Mouse (Mus musculus): ENCODE results near the gene 6330409D20Rik.

Gene 6330409D20Rik

GRCm38 (mm10) chr2:32740916-32741272 lies at the start of gene 6330409D20Rik:
TSS of gene 6330409D20Rik (minus strand) at chr2:32741016.
- in situ Hi-C loops (cut with MboI; ENCODE audit: low sequenced_read_pairs), result no loop called here

GRCm38 (mm10) chr2:32788581-32788980 lies 47.8 kb upstream of the 6330409D20Rik start:
- in situ Hi-C loops (cut with MboI; ENCODE audit: low sequenced_read_pairs), result loop anchor here (10.0 kb wide), 1 partner anchor 66 kb away; no protein-coding TSS in a partner anchor

GRCm38 (mm10) chr2:32787176-32787575 lies 46.4 kb upstream of the 6330409D20Rik start:
- in situ Hi-C loops (cut with MboI; ENCODE audit: low sequenced_read_pairs), result loop anchor here (10.0 kb wide), 1 partner anchor 68 kb away; no protein-coding TSS in a partner anchor

- in situ Hi-C loops (cut with MboI; ENCODE audit: low sequenced_read_pairs), result loop anchor here (10.0 kb wide), 1 partner anchor 71 kb away; no protein-coding TSS in a partner anchor
These were observed 43.3 kb upstream of the 6330409D20Rik start, which contains the start of gene Cfap157 for GRCm38 (mm10) chr2:32784048-32784681. TSS of gene Cfap157 (minus strand) at chr2:32784428.

GRCm38 (mm10) chr2:32781710-32782109 lies 40.9 kb upstream of the 6330409D20Rik start:
- in situ Hi-C loops (cut with MboI; ENCODE audit: low sequenced_read_pairs), result loop anchor here (10.0 kb wide), 1 partner anchor 73 kb away; no protein-coding TSS in a partner anchor

- in situ Hi-C loops (cut with MboI; ENCODE audit: low sequenced_read_pairs), result loop anchor here (10.0 kb wide), 1 partner anchor 75 kb away; no protein-coding TSS in a partner anchor
These were observed 38.9 kb upstream of the 6330409D20Rik start for GRCm38 (mm10) chr2:32779714-32780113.

GRCm38 (mm10) chr2:32779131-32779530 lies 38.3 kb upstream of the 6330409D20Rik start:
- in situ Hi-C loops (cut with MboI; ENCODE audit: low sequenced_read_pairs), result no loop called here

- in situ Hi-C loops (cut with MboI; ENCODE audit: low sequenced_read_pairs), result no loop called here
These were observed 37.3 kb upstream of the 6330409D20Rik start for GRCm38 (mm10) chr2:32778081-32778480.

GRCm38 (mm10) chr2:32776192-32776591 lies 35.4 kb upstream of the 6330409D20Rik start:
- in situ Hi-C loops (cut with MboI; ENCODE audit: low sequenced_read_pairs), result no loop called here

- in situ Hi-C loops (cut with MboI; ENCODE audit: low sequenced_read_pairs), result no loop called here
These were observed 34.7 kb upstream of the 6330409D20Rik start, which contains the start of the genes Ttc16 and Ptrh1 for GRCm38 (mm10) chr2:32775359-32776074. TSS of gene Ttc16 (minus strand) at chr2:32775633. TSS of gene Ptrh1 (plus strand) at chr2:32775786.

- in situ Hi-C loops (cut with MboI; ENCODE audit: low sequenced_read_pairs), result no loop called here
These were observed 31.9 kb upstream of the 6330409D20Rik start for GRCm38 (mm10) chr2:32772626-32773279.

GRCm38 (mm10) chr2:32771886-32772285 lies 31.1 kb upstream of the 6330409D20Rik start:
- in situ Hi-C loops (cut with MboI; ENCODE audit: low sequenced_read_pairs), result no loop called here

GRCm38 (mm10) chr2:32769327-32770085 lies 28.7 kb upstream of the 6330409D20Rik start:
- in situ Hi-C loops (cut with MboI; ENCODE audit: low sequenced_read_pairs), result no loop called here

GRCm38 (mm10) chr2:32768661-32769285 lies 28.0 kb upstream of the 6330409D20Rik start:
- in situ Hi-C loops (cut with MboI; ENCODE audit: low sequenced_read_pairs), result no loop called here

GRCm38 (mm10) chr2:32767241-32767640 lies 26.4 kb upstream of the 6330409D20Rik start:
- in situ Hi-C loops (cut with MboI; ENCODE audit: low sequenced_read_pairs), result no loop called here

GRCm38 (mm10) chr2:32763353-32763752 lies 22.5 kb upstream of the 6330409D20Rik start:
- in situ Hi-C loops (cut with MboI; ENCODE audit: low sequenced_read_pairs), result no loop called here

GRCm38 (mm10) chr2:32761859-32762258 lies 21.0 kb upstream of the 6330409D20Rik start:
- in situ Hi-C loops (cut with MboI; ENCODE audit: low sequenced_read_pairs), result no loop called here

- in situ Hi-C loops (cut with MboI; ENCODE audit: low sequenced_read_pairs), result no loop called here
These were observed 20.5 kb upstream of the 6330409D20Rik start for GRCm38 (mm10) chr2:32761361-32761760.

- in situ Hi-C loops (cut with MboI; ENCODE audit: low sequenced_read_pairs), result no loop called here
These were observed 18.2 kb upstream of the 6330409D20Rik start for GRCm38 (mm10) chr2:32759001-32759400.

- in situ Hi-C loops (cut with MboI; ENCODE audit: low sequenced_read_pairs), result no loop called here
These were observed 17.7 kb upstream of the 6330409D20Rik start for GRCm38 (mm10) chr2:32758503-32758902.
